Mouse (Mus musculus) layer of hippocampus, adult 9-10 months (tissue): ENCODE measurements around the gene Ghrh.
"Not testable (repeated sequence)": the region's sequence is repeated elsewhere in the genome, so short reads cannot be mapped to it uniquely, and the experiment has no call there.

Experiments
- DNase-seq: peaks from one replicate; pipeline ENCODE4 v3.0.0; 2022; ENCODE audit warnings: low spot score

Ghrh gene

DNA sequence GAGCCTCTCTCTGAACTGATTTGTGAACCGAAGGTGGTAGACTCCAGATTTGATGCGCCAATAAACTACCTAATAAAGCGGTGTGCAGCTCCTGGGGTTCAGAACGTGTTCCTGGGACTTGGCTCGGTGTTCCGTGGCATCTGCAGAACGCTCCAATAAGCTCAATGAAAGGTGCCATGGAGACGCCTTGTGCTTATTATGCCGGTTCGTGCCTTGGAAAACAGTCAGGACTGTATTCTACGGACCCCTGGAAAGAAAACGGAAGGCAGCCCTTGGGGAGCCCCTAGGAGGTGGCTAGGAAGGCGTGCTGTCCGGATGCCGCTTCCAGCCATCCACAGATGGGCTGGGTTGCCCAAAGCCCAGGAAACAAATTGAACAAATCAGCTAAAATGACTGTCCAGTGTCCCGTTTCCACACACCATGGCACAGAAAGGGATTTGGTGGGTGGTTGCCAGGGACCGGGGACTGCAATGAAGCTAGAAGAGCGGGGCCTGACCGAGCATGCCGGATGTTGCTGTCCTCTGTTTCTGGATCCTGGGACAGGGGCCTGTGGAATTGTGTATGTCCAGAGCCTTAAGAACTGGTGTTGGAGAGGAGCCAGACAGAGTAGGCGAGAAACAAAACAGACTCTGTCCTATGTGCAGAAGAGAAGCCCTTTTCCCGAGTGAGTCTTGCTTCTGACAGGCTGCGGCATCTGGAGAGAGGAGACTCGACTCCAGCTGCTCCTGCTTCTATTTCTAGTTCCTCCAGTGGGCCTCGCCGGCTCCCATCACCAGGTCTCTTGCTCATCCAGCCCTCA lies at the start of gene Ghrh:
Ghrh (minus strand) TSS at position 146 of the 799 bp plus-strand sequence.
- DNase-seq, result peak; percentile 26

DNA sequence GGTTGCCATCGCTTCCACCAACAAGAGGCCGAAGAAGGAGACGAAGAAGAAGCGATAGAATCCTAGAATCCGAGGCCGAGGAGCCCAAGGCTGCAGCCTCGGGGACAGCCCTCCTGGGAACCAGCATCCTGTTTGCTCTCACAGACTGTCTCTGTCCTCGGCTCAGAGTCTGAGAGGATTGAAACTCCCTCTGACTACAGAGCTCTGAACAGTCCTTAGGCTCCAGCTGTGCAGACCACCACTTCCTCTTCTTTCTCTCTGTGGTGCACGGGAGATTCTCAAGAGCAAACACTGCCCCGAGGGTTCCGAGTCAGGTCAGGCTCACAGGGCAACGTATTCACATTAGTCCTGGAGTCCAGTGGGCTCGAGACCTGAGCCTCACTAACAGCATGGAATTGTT lies 48.7 kb upstream of the Ghrh start:
- DNase-seq, result no peak

DNA sequence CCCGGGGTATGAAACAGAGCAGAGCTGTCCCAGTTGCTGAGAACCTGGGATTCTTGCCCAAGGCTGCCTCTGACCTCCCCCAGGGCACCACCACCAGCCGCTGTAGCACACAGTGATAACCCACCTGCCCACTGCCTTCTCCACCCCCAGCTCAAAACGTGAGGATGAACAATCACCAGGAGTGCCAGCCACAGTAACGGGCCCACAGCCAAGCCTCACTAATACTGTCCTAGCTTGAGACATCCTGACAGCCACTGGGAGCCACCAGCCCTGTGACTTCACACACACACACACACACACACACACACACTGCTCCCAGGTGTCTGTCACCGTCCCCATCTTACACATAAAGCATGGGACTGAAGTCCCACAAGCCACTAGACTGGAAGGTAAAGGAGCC lies 48.1 kb upstream of the Ghrh start:
- DNase-seq, result no peak

DNA sequence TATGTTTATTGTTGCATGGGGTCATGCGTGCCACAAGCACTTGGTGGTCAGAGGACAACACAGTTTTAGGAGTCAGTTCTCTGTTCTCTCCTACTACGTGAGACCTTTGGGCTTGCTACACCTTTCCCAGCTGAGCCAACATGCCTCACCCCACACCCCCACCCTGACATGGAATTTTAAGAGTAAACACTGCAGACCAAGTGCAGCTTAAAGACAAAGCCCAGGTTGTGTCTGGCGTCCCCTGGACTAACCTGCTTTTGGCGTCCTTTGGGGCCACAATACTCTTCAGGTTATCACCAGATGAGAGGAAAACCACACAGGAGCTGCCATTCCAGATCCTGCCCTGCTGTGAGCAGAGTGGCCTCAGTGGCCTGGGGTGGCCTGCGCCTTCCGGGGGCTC lies 47.6 kb upstream of the Ghrh start:
- no peak for DNase-seq

DNA sequence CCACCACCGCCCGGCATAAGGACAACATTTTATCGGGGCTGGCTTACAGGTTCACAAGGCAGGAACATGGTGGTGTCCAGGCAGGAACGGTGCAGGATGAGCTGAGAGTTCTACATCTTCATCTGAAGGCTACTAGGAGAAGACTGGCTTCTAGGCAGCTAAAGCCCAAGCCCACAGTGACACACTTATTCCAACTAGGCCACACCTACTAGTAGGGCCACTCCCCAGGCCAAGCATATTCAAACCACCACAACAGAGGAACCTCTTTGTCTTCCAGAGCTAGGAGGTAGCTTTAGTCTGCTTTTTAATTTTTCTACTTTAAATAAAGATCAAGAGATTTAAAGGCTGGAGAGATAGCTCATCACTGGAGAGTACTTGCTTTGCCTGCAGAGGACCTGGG lies 46.2 kb upstream of the Ghrh start:
- no peak for DNase-seq

DNA sequence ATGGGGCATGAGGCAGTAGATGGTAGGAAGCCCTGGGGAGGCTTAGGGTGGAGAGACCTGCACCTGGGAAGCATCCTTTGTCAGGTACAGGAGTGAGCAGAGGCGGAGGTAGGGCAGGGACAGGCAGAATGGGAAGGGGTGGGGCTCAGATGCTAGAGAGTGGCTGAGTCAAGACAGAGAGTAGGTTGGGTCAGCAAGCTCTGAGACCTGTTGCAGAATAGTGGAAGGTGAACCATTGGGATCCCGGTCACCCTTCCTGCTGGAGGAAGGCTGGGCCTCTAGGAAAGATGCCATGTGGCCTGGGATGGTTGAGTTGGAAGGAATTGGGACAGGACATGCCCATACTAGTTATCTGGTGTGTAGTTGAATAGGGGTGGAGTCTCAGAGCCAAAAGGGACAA lies 45.0 kb upstream of the Ghrh start:
- no peak for DNase-seq

DNA sequence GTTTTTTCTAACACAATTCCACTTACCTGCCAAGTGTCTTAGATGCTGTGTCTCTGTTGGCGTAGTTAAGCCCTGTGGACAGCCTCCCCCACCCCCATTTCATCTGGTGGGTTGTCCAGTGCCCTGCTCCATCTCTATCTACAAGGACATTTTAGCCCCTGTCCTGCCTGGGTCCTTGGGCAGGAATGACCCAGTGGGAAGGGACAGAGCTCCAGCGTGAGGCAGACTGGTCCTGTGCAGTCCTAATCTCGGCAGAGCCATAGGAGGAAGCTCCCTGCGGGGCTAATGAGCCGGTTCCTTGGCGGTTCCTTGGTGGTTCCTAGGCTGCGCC lies 42.2 kb upstream of the Ghrh start:
- no peak for DNase-seq

DNA sequence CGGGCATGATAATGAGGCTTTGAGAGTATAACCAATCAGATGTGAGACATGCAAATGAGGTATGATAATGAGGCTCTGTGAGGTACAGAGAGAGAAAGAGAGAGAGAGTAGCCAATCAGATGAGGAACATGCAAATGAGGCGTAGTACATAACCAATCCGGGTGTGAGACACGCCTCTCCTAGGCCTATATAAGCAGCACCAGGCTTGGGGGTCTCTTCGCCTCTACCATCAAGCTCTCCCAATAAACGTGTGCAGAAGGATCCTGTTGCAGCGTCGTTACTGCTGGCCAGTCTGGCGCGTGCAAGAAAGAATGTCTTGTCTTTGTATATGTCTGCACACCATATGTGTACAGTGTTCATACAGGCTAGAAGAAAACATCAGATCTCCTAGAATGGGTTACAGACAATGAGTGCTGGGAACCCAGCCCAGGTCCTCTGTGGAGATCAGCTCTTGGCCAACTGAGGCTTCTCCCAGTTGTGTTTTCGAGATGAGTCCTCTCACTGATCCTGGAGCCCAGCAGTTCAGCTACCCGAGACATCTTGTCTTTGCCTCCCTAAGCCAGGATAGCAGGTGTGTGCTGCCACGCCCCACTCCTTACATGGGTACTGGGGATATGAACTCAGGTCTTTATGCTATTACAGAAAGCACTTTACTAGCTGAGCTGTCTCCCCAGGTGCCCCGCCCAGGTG lies 41.7 kb upstream of the Ghrh start:
- not testable (repeated sequence) for DNase-seq

DNA sequence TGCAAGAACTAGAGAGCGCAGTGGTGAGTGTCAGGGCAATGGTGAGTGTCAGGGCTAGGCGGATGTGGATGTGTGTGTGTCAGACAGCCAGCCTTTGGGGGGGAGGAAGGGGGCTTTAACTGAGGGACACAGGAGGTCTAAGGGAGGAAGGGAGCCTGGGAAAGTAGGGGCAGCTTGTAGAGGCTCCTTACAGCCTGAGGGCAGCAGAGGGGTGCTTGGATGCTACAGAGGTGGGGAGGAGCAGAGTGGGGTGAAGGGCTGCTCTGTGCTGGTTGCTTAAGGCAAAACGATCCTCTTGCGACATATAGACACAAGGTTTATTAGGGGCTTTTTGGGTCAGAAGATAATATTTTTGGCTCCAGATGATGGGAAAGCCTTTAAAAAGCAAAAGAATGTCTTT lies 37.5 kb upstream of the Ghrh start:
- no peak for DNase-seq

DNA sequence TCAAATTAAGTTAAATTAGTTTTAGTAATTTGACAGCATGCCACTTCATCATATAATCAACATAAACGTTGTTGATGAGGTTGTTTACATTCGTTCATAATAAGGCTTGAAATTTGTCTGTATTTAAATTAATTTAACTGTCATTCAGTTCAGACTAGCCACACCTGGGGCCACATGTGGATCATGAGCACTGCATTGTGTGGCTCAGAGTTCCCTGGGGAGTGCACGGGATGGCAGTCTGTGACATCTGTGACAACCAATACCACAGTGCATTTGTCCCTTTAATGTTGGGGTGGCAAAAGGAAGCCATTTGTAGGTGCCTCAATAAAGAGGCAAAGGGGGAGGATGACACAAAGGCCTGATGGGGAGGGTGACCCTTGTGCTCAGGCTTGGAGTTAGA lies 29.7 kb upstream of the Ghrh start:
- no peak for DNase-seq

DNA sequence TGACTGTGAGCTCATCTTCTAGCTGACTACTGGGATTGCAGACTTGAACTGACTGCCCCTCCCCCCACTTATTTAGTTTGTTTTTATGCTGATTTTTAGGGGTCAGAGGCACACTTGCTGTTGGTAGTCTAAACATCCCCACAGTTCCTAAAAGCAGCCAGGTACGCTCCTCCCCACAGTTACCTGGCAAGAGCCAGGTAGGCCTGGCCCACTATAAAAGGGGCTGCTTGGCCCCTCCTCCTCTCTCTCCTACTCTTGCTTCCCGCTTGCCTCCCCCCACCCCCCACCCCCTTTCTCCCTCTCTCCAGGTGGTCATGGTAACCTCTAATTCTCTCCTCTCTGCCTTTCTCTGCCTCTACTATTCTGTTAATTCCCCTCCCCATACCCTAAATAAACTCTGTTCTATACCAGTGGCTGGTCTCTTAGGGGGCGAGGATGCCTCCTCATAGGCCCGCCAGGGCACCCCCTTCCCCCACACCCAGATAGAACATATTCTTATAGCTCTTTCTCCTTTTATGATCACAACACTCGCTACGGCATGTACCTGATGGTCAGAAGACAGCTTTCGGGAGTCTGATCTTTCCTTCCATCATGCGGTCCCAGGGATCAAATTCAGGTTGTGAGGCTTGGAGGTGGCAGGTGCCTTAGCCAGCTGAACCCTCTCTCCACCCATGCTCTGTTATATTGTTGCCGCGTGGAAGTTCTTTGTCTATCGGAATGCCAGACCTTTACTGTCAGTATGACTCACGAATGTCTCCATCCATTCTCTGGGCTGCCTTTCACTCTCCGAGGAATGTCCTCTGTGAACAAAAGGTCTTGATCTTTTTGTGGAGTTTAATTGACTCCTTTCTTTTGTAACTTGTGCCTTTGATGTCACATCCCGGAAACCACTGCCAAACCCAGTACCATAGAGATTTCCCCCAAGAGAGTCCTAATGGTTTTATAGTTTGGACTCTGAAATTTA lies 28.8 kb upstream of the Ghrh start:
- no peak for DNase-seq

DNA sequence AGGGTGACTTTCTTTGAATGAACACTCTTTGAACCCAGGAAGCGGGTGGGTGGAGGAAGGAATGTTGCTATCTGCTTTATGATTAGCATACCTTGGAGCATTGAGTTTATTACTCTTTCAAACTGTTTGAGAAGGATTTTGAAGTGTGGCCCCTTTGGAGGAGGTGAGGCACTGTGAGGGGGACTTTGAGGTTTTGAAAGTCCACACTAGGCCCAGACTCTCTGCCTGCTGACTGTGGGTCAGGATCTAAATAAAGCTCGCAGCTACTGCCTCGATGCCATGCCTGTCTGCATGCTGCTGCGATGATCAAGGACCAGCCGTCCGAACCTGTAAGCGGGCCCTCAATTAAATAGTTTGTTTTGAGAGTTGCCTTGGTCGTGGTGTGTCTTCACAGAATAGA lies 27.7 kb upstream of the Ghrh start:
- no peak for DNase-seq

DNA sequence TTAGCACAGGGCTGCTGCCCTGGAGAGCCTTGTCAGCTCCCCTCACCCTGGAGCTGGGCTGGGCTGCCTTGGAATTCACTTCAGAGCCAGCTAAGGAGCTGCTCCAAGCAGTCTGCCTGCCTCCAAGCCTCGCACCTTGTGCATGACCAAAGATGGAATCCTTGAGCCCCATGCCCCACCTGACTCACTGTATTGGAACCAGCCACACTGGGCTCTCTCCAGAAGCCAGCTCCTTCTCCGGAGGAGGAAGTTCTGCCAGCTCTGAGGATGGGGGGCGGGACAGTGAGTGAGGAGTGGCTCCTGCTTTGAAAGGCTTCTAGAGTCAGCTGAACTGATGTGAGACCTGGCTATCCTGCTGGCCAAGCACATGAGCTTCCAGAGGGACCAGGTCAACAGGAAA lies 26.4 kb upstream of the Ghrh start:
- no peak for DNase-seq

DNA sequence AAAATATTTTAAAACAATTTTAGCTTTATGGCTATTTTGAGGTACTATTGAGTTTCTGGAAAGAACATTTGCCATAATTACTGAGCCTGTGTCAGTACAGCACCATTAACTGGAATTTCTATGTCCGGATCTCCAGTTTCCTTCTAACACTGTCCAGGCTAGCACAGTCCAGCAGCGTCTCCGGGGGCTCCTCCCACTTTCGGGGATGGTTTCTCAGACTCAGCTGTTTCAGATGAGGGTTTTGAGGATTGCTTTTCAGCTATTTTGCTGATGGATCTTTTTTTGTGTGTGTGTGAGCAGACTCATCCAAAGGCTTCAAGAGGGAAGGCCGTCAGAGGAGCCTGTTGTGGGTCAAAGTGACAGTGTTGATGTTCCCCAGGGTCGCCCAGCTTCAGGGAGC lies 24.4 kb upstream of the Ghrh start:
- DNase-seq, result no peak

DNA sequence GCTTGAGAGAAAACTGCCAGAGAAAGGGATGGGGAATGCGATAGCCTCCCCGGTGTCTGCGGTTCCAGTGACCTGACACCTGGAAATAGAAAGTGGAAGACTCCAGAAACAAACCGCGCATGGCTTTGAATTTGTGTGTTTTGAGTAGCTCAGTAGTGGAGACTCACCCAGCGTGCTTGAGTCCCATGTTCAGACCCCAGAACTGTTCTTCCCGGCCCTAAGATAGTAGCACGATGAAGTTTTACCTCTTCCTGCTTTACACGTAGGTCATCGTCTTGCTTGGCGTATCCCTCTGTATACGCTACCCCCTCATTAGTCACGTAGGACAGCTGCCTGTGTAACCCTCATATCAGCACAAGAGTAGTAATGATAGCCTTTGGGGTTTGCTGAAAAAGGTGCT lies 20.7 kb upstream of the Ghrh start:
- no peak for DNase-seq

DNA sequence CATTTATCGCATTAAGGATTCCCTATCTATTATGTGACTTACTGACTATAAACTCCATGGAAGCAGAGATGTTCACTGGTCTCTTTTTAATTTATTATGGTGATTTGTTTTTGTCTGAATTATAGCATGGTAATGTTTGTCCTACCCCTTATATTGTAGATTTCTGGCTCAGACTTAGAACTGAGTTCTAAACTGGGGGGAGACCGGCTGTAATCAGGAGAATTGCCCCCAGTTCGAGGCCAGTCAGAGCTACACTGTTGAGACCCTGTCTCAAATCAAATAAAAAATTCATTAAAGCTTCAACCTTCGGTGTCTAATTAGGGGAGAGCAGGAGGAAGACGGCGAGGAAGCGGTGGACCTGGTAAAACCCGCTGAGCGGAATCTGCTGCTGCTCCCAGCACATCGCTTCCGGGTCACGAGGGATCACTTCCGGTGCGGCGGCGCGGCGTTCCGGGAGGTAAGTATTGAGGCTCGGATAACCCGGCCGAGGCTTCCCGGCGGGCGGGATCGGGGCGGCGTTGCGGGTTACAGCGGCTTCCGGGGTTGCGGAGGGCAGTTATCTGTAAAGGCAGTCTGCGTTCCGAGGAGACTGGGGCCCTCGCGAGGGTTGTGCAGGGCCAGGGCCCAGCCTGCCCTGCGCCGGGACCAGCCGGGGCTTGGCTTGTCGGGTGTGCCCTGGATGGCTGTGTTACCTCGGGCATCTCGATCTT lies 20.0 kb upstream of the Ghrh start, which contains the start of gene Manbal:
Manbal (plus strand) TSS at position 411 of the 710 bp plus-strand sequence.
- DNase-seq, result peak; percentile 86

DNA sequence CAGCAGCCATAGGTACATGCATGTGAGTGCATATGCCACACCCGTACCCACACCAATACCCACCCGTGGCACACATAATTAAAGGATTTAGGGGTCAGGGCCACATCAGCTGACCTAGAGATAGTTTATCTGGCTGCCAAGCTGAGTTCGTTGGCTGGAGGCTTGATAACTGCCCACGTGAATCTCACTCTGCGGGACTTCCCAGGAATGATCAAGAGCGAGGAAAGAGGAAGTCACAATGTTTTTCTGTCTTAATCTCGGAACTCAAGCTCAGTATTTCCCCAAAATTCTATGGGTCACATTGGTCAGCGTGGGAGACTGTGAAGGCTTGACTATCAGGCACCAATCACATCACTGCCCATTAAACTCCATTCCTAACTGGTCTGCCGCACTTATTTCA lies 19.5 kb upstream of the Ghrh start:
- DNase-seq, result no peak

DNA sequence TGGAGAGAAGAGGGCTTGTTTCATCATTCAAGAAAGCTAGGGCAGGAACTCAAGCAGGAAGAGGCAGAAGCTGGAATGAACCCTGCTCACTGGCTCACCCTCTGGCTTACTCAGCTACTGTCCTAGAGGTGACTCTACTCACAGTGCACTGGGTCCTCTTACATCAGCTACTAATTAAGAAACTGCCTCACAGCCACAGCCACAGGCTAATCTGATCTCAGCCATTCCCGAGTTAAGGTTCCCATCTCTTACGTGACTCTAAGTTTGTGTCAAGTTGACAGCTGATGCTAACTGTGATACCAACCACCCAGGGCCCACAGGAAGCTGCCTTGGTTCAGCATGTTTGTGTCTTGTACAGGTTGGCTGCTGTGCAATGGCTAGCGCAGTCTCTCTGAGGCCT lies 15.7 kb upstream of the Ghrh start:
- no peak for DNase-seq

DNA sequence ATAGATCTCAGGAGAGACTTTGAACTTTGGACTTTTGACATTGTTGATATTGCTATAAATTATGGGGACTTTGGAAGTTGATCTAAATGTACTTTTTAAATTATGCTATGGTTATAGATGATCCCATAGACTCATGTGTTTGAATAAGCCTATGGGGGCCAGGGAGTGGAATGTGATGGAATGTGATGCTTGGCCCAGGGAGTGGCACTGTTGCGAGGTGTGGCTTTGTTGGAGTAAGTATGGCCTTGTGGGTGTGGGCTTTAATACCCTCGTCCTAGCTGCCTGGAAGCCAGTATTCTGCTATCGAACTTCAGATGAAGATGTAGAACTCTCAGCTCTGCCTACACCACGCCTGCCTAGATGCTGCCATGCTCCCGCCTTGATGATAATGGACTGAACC lies 12.7 kb upstream of the Ghrh start:
- DNase-seq, result no peak

DNA sequence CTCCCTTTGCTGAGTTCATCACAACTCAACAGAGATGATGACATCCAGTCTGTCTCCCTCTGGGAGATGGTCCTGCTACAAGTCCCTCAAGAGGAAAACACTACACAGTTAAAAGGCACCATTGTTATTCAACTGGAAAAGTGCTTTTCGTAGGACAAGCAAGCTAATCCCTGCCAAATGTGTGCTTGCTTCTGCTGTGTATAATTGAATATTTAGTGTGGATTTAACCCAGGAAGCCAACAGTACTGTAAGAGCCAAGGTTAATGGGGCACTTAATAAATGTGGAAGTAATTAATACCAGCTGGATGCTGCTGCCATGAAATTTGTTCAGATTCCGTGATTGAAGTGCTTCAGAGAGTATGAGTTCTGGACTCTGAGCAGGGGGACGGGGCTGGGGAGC lies 6.8 kb upstream of the Ghrh start:
- DNase-seq, result no peak

DNA sequence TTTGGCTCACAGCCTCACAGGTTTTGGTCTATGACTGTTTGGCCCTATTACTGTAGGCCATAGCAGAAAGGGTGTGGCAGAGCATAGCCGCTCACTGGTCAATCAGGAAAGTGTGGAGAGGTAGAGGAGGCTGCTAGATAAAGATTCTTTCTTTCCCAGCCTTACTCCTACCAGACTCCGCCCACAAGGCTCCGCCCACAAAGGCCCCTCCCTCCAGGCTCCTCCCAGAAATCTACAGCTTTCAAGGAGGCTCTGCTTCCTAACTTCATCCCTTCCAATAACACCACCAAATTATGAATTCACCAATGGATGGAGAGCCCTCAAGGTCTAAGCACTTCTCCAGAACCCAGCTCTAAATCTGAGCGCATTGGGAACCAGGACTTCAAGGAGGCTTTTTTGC lies 5.9 kb upstream of the Ghrh start:
- no peak for DNase-seq

DNA sequence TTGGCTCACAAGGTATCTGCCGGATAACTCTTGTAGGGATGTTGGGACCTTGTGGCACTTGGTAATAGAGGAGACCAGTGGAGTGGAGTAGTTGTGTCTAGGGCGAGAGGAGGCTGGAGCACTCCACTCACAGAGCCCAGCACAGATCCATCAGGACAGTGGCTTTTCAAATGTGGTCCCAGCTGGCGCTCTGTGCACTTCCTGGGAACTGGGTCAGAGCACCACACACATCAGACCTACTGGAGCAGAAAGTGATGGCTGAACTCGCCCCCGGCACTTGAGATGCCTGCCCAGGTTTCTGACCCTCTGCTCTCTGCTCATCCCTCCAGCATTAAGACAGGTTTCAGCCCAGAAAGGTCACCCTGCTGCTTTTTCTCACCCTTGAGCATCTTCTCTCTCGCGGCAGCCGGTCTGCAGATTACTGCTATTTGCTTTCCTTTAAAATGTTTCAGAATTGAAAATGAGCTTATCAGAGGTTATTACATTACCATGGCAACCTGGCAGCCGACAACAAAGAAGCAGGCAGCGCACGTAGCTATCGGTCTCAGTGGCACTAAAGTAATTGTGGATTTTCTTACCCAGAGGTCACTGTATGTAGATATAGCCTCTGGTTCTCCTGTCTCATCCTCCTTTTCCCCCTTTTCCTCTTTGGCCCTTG lies 1.9 kb upstream of the Ghrh start:
- peak; percentile 24 for DNase-seq
